Mouse (Mus musculus) forebrain, embryonic 11.5 days (tissue): Measurements from ENCODE around the gene Frmd6. TPM values are rescaled to one million over a fixed set of nuclear protein-coding genes. Genes with fewer than 3 reads are reported as not detected.

Experiments
- ATAC-seq: fragments of 200-750 bp; cut with Nextera tagmentation; replicated peaks from 2 replicates; pipeline ENCODE4 v1.8.0; 2017; ENCODE audit warnings: moderate TSS enrichment; ENCODE audit not compliant: low FRiP score
- DNase-seq: peaks from one replicate; pipeline ENCODE4 v3.0.0-alpha.2; 2017; ENCODE audit warnings: low spot score
- H3K27ac ChIP-seq: fragments of 300-500 bp; sonication (generic); 2 replicates; pipeline ENCODE4 v1.5.1; 2014; ENCODE audit warnings: low read depth, low read length
- H3K27me3 ChIP-seq: fragments of 300-500 bp; sonication (generic); 2 replicates; pipeline ENCODE4 v1.6.1; 2014; ENCODE audit warnings: mild to moderate bottlenecking, low read length, mixed read lengths; ENCODE audit not compliant: control insufficient read depth, insufficient read depth
- H3K36me3 ChIP-seq: fragments of 300-500 bp; sonication (generic); 2 replicates; pipeline ENCODE4 v1.6.1; 2014; ENCODE audit warnings: mild to moderate bottlenecking, low read length, moderate library complexity, mixed read lengths; ENCODE audit not compliant: control insufficient read depth, insufficient read depth
- H3K4me1 ChIP-seq: fragments of 300-500 bp; sonication (generic); replicated peaks from 2 replicates; pipeline ENCODE4 v1.6.1; 2014; ENCODE audit warnings: low read length, mixed read lengths; ENCODE audit not compliant: control insufficient read depth, insufficient read depth
- H3K4me2 ChIP-seq: fragments of 300-500 bp; sonication (generic); 2 replicates; pipeline ENCODE4 v1.6.1; 2014; ENCODE audit warnings: low read depth, mild to moderate bottlenecking, low read length, moderate library complexity, mixed read lengths; ENCODE audit not compliant: severe bottlenecking
- H3K4me3 ChIP-seq: fragments of 300-500 bp; sonication (generic); 2 replicates; pipeline ENCODE4 v1.5.1; 2014; ENCODE audit warnings: low read depth, low read length
- H3K9ac ChIP-seq: fragments of 300-500 bp; sonication (generic); 2 replicates; pipeline ENCODE4 v1.6.1; 2014; ENCODE audit warnings: low read length
- H3K9me3 ChIP-seq: fragments of 300-500 bp; sonication (generic); 2 replicates; pipeline ENCODE4 v1.6.1; 2016; ENCODE audit warnings: low read length, mixed read lengths; ENCODE audit not compliant: control insufficient read depth
- WGBS: fragments of 180-500 bp; shearing (Covaris S2); extraction: QIAGEN DNeasy Blood & Tissue Kit; methylation state at CpG from one replicate; pipeline ENCODE4 v1.1.7; 2014; 5-methylcytosine and 5-hydroxymethylcytosine counted together
- polyA plus RNA-seq: library from polyadenylated mRNA; unstranded; fragments of >200 nt; fragmentation: Nextera tagmentation; extraction: Ambion mirVana; gene quantifications from 2 replicates; pipeline ENCODE4 v1.2.1, GENCODE M21; 2014

Frmd6 gene
- polyA plus RNA-seq, 1 experiment from 2014 or later, result 22.7 TPM

- ATAC-seq, result no peak
- 79% methylated on average over 4 of the region's 4 CpGs for WGBS
Measured at GRCm38 (mm10) chr12:70832216-70832998, 7.1 kb downstream of the Frmd6 start.

GRCm38 (mm10) chr12:70833050-70833449 is 7.7 kb downstream of the Frmd6 start:
- Histone ChIP-seq H3K27me3 (no peaks in the 10 kb centered on the region), H3K9ac (no peak overlapping the region), H3K36me3 (no peaks in the 10 kb centered on the region), H3K4me1 (0 out of 2 replicates have a peak, but pooled peaks cover 2% of the 10 kb centered on the region), H3K27ac (no peak overlapping the region), H3K9me3 (no peaks in the 10 kb centered on the region), H3K4me2 (no peak overlapping the region), H3K4me3 (no peak overlapping the region)
- WGBS, result 96% methylated on average over 3 of the region's 3 CpGs
- DNase-seq (no peak), ATAC-seq (no peak)

More at GRCm38 (mm10) chr12:70832216-70832998, 7.1 kb downstream of the Frmd6 start:
- no peak for DNase-seq
- Histone ChIP-seq H3K9me3 (no peaks in the 10 kb centered on the region), H3K27me3 (no peaks in the 10 kb centered on the region), H3K27ac (no peak overlapping the region), H3K4me3 (no peak overlapping the region), H3K36me3 (no peaks in the 10 kb centered on the region), H3K4me1 (peaks cover 4% of the 10 kb centered on the region; the same call in 1 of the 2 replicates), H3K4me2 (no peak overlapping the region), H3K9ac (no peak overlapping the region)

GRCm38 (mm10) chr12:70834043-70834442 is 8.7 kb downstream of the Frmd6 start:
- no peak overlapping the region for H3K27ac ChIP-seq
- 0 out of 2 replicates have a peak, but pooled peaks cover 2% of the 10 kb centered on the region for H3K4me1 ChIP-seq
- 88% methylated on average over 4 of the region's 4 CpGs for WGBS
- H3K4me2 ChIP-seq, result no peak overlapping the region
- ATAC-seq (no peak), DNase-seq (no peak)
- H3K9me3 ChIP-seq, result no peaks in the 10 kb centered on the region
- no peak overlapping the region for H3K4me3 ChIP-seq
- H3K9ac ChIP-seq, result no peak overlapping the region
- no peaks in the 10 kb centered on the region for H3K27me3 ChIP-seq
- no peaks in the 10 kb centered on the region for H3K36me3 ChIP-seq

GRCm38 (mm10) chr12:70835004-70835403 is 9.7 kb downstream of the Frmd6 start:
- ATAC-seq, result no peak
- no peak overlapping the region for H3K4me2 ChIP-seq
- no peak overlapping the region for H3K27ac ChIP-seq
- no peaks in the 10 kb centered on the region for H3K27me3 ChIP-seq
- no peak overlapping the region for H3K4me3 ChIP-seq
- H3K9me3 ChIP-seq, result no peaks in the 10 kb centered on the region
- no peak for DNase-seq
- no peaks in the 10 kb centered on the region for H3K4me1 ChIP-seq
- no peak overlapping the region for H3K9ac ChIP-seq
- WGBS, result 77% methylated on average over 5 of the region's 5 CpGs
- H3K36me3 ChIP-seq, result no peaks in the 10 kb centered on the region

GRCm38 (mm10) chr12:70837792-70838321 is 12.5 kb downstream of the Frmd6 start:
- DNase-seq (no peak), ATAC-seq (no peak)
- H3K9ac ChIP-seq, result no peak overlapping the region
- no peaks in the 10 kb centered on the region for H3K9me3 ChIP-seq
- 86% methylated on average over 12 of the region's 12 CpGs for WGBS
- no peak overlapping the region for H3K27ac ChIP-seq
- H3K4me2 ChIP-seq, result no peak overlapping the region
- no peaks in the 10 kb centered on the region for H3K36me3 ChIP-seq
- no peaks in the 10 kb centered on the region for H3K27me3 ChIP-seq
- H3K4me1 ChIP-seq, result no peaks in the 10 kb centered on the region
- H3K4me3 ChIP-seq, result no peak overlapping the region

GRCm38 (mm10) chr12:70845371-70845770 is 20.1 kb downstream of the Frmd6 start:
- DNase-seq, result no peak
- H3K4me2 ChIP-seq, result no peak overlapping the region
- no peaks in the 10 kb centered on the region for H3K27me3 ChIP-seq

GRCm38 (mm10) chr12:70849024-70849423 is 23.7 kb downstream of the Frmd6 start:
- H3K36me3 ChIP-seq, result no peaks in the 10 kb centered on the region
- ATAC-seq, result no peak
- WGBS, result 90% methylated on average over 9 of the region's 9 CpGs
- no peak overlapping the region for H3K4me2 ChIP-seq
- no peak overlapping the region for H3K9ac ChIP-seq
- H3K27ac ChIP-seq, result no peak overlapping the region
- H3K4me1 ChIP-seq, result no peaks in the 10 kb centered on the region
- H3K27me3 ChIP-seq, result no peaks in the 10 kb centered on the region
- no peaks in the 10 kb centered on the region for H3K9me3 ChIP-seq
- DNase-seq, result no peak
- H3K4me3 ChIP-seq, result no peak overlapping the region

More at GRCm38 (mm10) chr12:70845371-70845770, 20.1 kb downstream of the Frmd6 start:
- ATAC-seq, result no peak
- no peak overlapping the region for H3K4me3 ChIP-seq
- WGBS, result 87% methylated on average over 2 of the region's 2 CpGs
- H3K27ac ChIP-seq, result no peak overlapping the region
- no peaks in the 10 kb centered on the region for H3K4me1 ChIP-seq
- H3K36me3 ChIP-seq, result no peaks in the 10 kb centered on the region
- H3K9me3 ChIP-seq, result no peaks in the 10 kb centered on the region
- no peak overlapping the region for H3K9ac ChIP-seq

- H3K4me1 ChIP-seq, result no peaks in the 10 kb centered on the region
- DNase-seq (no peak), ATAC-seq (no peak)
- H3K36me3 ChIP-seq, result no peaks in the 10 kb centered on the region
- H3K27me3 ChIP-seq, result no peaks in the 10 kb centered on the region
- no peak overlapping the region for H3K9ac ChIP-seq
- H3K9me3 ChIP-seq, result no peaks in the 10 kb centered on the region
- WGBS, result 86% methylated on average over 11 of the region's 11 CpGs
- H3K4me3 ChIP-seq, result no peak overlapping the region
- H3K27ac ChIP-seq, result no peak overlapping the region
- H3K4me2 ChIP-seq, result no peak overlapping the region
Measured at GRCm38 (mm10) chr12:70849517-70850291, 24.4 kb downstream of the Frmd6 start.
